Mouse (Mus musculus) intestine, postnatal 0 days (tissue): ENCODE measurements at regions not wholly inside any gene's neighbourhood (a gene's known extent, or its start where the extent isn't known, plus 50 kb on each side); places are given as distances from the start of the nearest gene placed in this dataset.

Source experiments
- ATAC-seq: fragments of 200-750 bp; cut with Nextera tagmentation; 2 replicates; pipeline ENCODE4 v1.8.0; 2017; ENCODE audit warnings: mild to moderate bottlenecking, moderate TSS enrichment, moderate library complexity
- H3K27ac ChIP-seq: fragments of 300-500 bp; sonication (generic); 2 replicates; pipeline ENCODE4 v1.5.1; 2014; ENCODE audit warnings: mild to moderate bottlenecking, low read depth, low read length, moderate library complexity
- H3K27me3 ChIP-seq: fragments of 300-500 bp; sonication (generic); replicated peaks from 2 replicates; pipeline ENCODE4 v1.6.1; 2014; ENCODE audit warnings: low read length, mixed read lengths; ENCODE audit not compliant: control insufficient read depth, insufficient read depth
- H3K36me3 ChIP-seq: fragments of 300-500 bp; sonication (generic); 2 replicates; pipeline ENCODE4 v1.6.1; 2014; ENCODE audit warnings: mild to moderate bottlenecking, moderate library complexity; ENCODE audit not compliant: control insufficient read depth, insufficient read depth
- H3K4me1 ChIP-seq: fragments of 300-500 bp; sonication (generic); replicated peaks from 2 replicates; pipeline ENCODE4 v1.6.1; 2014; ENCODE audit warnings: antibody characterized with exemption, low read length, mixed read lengths; ENCODE audit not compliant: control insufficient read depth, insufficient read depth
- H3K4me2 ChIP-seq: fragments of 300-500 bp; sonication (generic); replicated peaks from 2 replicates; pipeline ENCODE4 v1.6.1; 2014; ENCODE audit warnings: low read depth, mild to moderate bottlenecking, moderate library complexity
- H3K4me3 ChIP-seq: fragments of 300-500 bp; sonication (generic); 2 replicates; pipeline ENCODE4 v1.5.1; 2014; ENCODE audit warnings: low read depth, low read length
- H3K9ac ChIP-seq: fragments of 300-500 bp; sonication (generic); 2 replicates; pipeline ENCODE4 v1.6.1; 2014; ENCODE audit warnings: mild to moderate bottlenecking, low read depth, low read length
- H3K9me3 ChIP-seq: fragments of 300-500 bp; sonication (generic); 2 replicates; pipeline ENCODE4 v1.6.1; 2016; ENCODE audit warnings: mixed run types; ENCODE audit not compliant: control insufficient read depth
- CTCF ChIP-seq: sonication (generic); IDR thresholded peaks from 2 replicates; pipeline ENCODE4 v1.5.1; 2016; ENCODE audit warnings: low read depth, mild to moderate bottlenecking, control low read depth, antibody characterized with exemption, moderate library complexity
- WGBS: fragments of 180-500 bp; shearing (Covaris S2); extraction: QIAGEN DNeasy Blood & Tissue Kit; methylation state at CpG from one replicate; pipeline ENCODE4 v1.1.7; 2014; 5-methylcytosine and 5-hydroxymethylcytosine counted together

DNA sequence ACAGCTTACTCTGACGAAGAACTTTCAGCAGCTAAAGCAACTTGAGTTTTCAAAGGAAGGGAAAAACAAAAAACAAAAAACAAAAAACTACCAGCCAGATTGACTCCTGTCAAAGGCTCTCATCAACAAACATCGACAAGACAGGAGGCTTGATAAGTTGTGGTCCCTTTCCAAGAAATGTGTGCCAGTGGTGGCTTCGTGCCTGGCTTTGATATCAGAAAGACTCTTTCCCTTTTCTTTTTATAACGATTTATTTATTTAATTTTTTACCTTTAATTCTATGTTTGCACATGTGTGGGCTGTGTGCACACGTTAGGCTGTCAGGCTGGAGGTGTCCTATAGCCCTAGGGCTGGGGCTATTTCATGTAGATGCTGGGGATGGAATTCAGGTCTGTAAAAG, 60.4 kb downstream of the Dact1 start:
- Histone ChIP-seq H3K4me1 (no peaks in the 10 kb centered on the region), H3K9me3 (no peaks in the 10 kb centered on the region), H3K36me3 (no peaks in the 10 kb centered on the region), H3K9ac (no peak overlapping the region), H3K27ac (no peak overlapping the region), H3K4me3 (no peak overlapping the region), H3K4me2 (no peak overlapping the region), H3K27me3 (no peaks in the 10 kb centered on the region)
- TF ChIP-seq CTCF = no peak
- 46% methylated on average over 5 of the region's 5 CpGs for WGBS
- no peak for ATAC-seq

DNA sequence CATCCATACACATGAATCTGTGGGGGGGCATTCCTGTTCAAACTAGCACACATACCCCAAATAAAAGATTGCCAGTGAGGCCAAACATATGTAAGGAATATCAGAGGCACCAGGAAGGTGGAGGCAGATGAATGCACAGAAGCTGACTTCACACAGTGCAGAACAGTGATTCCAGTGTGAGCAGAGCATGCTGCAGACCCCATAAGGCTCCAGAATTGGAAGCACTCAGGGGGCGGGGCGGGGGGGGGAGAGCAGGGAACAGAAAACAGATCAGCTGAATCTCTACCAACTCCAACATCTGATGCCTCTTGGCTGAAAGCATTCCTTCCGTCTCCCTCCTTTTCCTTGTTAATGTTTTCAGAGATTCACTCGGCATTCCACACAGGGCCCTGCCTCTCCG, 62.3 kb downstream of the Dact1 start:
- 70% methylated on average over 5 of the region's 5 CpGs for WGBS
- H3K4me3 ChIP-seq = no peak overlapping the region
- H3K36me3 ChIP-seq = no peaks in the 10 kb centered on the region
- no peak overlapping the region for H3K9ac ChIP-seq
- H3K4me1 ChIP-seq = no peaks in the 10 kb centered on the region
- ATAC-seq = no peak
- H3K27ac ChIP-seq = no peak overlapping the region; the same call in 1 of the 2 replicates
- no peaks in the 10 kb centered on the region for H3K9me3 ChIP-seq
- no peaks in the 10 kb centered on the region for H3K27me3 ChIP-seq
- no peak overlapping the region for H3K4me2 ChIP-seq
- no peak for TF ChIP-seq CTCF

DNA sequence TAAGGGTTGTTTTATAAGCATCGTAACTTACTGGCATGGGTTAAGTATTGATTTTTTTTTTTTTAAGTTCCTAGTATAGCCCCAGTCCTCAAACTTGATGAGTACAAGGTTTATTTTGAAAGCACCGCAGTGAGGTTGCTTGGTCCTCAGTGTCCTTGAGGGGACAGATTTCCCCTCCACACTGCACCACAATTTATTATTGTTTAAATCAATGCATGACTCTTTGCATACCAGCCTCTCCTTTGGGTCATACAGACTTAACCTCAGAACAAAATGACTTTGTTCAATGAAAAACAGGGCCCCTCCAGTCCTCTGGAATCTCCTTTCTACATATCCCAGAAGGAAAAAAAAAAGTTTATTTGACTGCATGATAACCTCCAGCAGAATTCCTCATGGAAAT, 63.9 kb downstream of the Dact1 start:
- Histone ChIP-seq H3K27me3 (no peaks in the 10 kb centered on the region), H3K27ac (no peak overlapping the region), H3K9me3 (no peaks in the 10 kb centered on the region), H3K9ac (no peak overlapping the region), H3K4me1 (no peaks in the 10 kb centered on the region), H3K4me3 (no peak overlapping the region), H3K36me3 (no peaks in the 10 kb centered on the region), H3K4me2 (no peak overlapping the region)
- 22% methylated on average over 2 of the region's 2 CpGs for WGBS
- ATAC-seq = no peak
- TF ChIP-seq CTCF = no peak

DNA sequence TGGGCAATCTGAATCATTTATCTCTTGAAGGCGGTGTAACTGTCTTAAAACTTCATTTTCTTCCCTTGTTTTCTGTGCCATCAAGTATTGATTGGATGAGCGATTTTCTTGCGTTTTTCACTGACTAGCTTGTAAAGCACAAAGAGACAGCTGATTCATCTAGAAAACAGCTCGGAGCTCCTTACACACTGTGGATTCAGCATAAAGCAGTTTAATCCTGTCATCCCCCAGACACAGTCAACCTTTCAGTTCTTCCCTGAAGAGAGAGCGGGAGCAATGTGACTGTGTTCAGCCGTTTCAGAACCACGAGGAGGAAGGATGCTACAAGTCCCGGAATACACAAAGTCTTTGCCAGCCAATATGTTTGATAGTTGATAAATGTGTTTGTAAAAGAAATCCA, 66.8 kb downstream of the Dact1 start:
- no peak overlapping the region; the same call in 1 of the 2 replicates for H3K4me2 ChIP-seq
- ATAC-seq = no peak
- no peaks in the 10 kb centered on the region for H3K27me3 ChIP-seq
- no peak overlapping the region for H3K4me3 ChIP-seq
- no peaks in the 10 kb centered on the region for H3K9me3 ChIP-seq
- H3K27ac ChIP-seq = no peak overlapping the region
- H3K36me3 ChIP-seq = no peaks in the 10 kb centered on the region
- TF ChIP-seq CTCF = no peak
- no peak overlapping the region for H3K9ac ChIP-seq
- 39% methylated on average over 8 of the region's 8 CpGs for WGBS
- H3K4me1 ChIP-seq = no peaks in the 10 kb centered on the region

DNA sequence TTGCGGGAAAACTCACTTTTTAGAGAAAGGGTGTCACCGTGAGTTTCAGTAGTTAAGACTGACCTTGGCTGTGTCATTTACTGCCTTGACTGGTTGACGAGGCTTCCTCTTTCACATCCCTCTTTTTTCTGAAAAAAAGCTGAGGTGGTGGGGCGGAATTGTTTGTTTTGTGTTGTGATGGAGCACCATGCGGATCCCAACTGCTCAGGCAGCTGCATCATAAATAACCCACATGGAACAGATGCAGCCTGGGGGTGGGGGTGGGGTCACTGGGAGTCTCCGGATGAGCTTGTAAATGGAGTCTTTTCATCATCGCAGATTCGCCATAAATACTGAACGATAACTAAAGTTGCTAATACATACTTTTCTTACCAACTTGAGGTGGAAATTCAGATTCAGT, 67.3 kb downstream of the Dact1 start:
- Histone ChIP-seq H3K4me3 (no peak overlapping the region), H3K4me2 (no peak overlapping the region; the same call in 1 of the 2 replicates), H3K9me3 (no peaks in the 10 kb centered on the region), H3K27me3 (no peaks in the 10 kb centered on the region), H3K4me1 (no peaks in the 10 kb centered on the region), H3K36me3 (no peaks in the 10 kb centered on the region), H3K9ac (no peak overlapping the region), H3K27ac (no peak overlapping the region)
- no peak for ATAC-seq
- TF ChIP-seq CTCF = no peak
- 47% methylated on average over 9 of the region's 9 CpGs for WGBS

DNA sequence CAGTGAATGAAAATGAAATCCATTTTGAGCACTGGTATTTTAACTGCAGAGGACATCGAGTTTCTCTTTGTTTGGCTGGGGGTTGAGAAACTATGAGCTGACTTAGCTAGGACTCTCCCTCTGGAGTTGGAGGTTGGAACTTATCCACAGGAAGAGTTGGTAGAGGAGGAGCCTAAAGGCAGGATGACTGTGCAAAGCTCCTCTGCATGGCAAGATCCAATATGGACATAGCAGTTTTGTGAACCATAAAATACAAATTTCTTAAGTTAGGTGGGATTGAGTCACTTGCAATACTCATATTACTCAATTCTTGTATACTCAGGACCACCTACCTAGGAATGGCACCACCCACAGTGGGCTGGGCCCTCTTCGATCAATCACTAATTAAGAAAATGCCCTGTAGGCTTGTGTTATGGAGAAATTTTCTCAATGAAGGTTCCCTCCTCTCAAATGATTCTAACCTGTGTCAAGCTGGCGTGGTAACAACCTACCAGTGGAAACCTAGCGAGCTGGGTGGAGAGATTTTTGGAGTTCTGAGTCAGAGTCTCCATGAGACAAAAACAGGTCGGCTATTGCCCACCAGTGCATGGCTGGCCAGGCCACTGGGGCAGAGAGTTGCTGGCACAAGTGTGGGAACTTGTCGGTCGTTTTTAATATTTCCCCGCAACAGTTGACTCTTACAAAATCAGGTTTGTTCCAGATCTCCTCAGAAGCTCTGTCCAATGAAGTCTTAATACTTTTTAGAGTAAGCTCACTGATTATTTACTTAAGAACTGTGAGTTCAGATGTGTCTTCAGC, 70.1 kb downstream of the Dact1 start:
- Histone ChIP-seq H3K9me3 (no peaks in the 10 kb centered on the region), H3K27me3 (no peaks in the 10 kb centered on the region), H3K4me1 (no peaks in the 10 kb centered on the region), H3K4me2 (no peak overlapping the region), H3K4me3 (no peak overlapping the region), H3K36me3 (no peaks in the 10 kb centered on the region), H3K9ac (no peak overlapping the region), H3K27ac (no peak overlapping the region)
- WGBS = 90% methylated on average over 8 of the region's 8 CpGs
- TF ChIP-seq CTCF = no peak
- no peak for ATAC-seq

DNA sequence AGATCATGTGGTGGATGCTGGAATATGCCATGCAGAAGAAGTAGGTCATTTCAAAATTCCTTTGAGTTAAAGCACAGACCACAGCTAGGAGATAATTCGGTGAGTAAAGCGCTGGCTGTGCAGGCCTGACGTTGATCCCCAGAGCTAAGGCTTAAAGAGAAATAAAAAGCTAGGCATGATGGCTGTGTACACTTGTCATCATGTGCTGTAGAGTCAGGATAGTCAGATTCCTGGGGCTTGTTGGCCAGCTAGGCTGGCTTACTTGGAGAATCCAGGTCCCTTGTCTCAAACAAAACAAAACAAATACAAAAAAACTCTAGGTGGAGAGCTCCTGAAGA, 70.7 kb downstream of the Dact1 start:
- Histone ChIP-seq H3K4me2 (no peak overlapping the region), H3K4me3 (no peak overlapping the region), H3K4me1 (no peaks in the 10 kb centered on the region), H3K9me3 (no peaks in the 10 kb centered on the region), H3K36me3 (no peaks in the 10 kb centered on the region), H3K27ac (no peak overlapping the region), H3K27me3 (no peaks in the 10 kb centered on the region), H3K9ac (no peak overlapping the region)
- ATAC-seq = no peak
- TF ChIP-seq CTCF = no peak
- WGBS = 81% methylated on average over 3 of the region's 3 CpGs
